Mouse (Mus musculus) yolk sac, embryonic 10.5 days (tissue): ENCODE results near the gene Rilp.
"Not testable (repeated sequence)": the region's sequence is repeated elsewhere in the genome, so short reads cannot be mapped to it uniquely, and the experiment has no call there.

Source experiments
- DNase-seq: peaks from one replicate; pipeline ENCODE4 v3.0.0-alpha.2; 2017; ENCODE audit warnings: low spot score

Rilp gene

DNA sequence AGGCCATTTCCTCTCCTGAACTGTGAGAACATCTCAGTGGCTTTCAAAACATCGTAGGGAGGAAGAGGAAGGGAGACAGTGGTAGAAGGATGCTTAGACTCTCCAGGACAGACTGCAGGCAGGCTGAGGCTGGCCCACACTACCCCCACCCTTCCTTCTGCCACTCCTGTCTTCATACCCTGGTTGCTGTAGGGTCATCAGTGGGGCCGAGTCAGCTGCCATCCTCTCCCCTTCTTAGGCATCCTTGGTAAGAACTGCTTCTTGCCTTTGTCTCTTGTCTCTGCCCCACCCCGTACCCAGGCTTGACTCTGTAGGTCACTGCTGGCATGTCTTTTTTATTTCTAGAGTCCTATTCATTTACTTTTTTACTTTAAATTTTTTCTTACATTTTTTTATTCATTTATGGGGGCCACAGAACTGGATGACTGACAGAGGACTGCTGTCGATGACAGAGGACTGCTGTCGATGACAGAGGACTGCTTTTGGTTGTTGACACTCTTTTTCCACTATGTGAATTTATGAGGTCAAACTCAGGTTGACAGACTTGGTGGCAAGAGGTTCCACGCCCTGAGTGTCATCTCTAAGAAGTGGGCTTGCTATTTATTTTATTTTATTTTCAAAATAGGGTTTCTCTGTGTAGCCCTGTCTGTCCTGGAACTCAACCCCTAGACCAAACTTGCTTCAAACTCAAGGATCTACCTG is 23.6 kb downstream of the Rilp start:
- DNase-seq: no peak

DNA sequence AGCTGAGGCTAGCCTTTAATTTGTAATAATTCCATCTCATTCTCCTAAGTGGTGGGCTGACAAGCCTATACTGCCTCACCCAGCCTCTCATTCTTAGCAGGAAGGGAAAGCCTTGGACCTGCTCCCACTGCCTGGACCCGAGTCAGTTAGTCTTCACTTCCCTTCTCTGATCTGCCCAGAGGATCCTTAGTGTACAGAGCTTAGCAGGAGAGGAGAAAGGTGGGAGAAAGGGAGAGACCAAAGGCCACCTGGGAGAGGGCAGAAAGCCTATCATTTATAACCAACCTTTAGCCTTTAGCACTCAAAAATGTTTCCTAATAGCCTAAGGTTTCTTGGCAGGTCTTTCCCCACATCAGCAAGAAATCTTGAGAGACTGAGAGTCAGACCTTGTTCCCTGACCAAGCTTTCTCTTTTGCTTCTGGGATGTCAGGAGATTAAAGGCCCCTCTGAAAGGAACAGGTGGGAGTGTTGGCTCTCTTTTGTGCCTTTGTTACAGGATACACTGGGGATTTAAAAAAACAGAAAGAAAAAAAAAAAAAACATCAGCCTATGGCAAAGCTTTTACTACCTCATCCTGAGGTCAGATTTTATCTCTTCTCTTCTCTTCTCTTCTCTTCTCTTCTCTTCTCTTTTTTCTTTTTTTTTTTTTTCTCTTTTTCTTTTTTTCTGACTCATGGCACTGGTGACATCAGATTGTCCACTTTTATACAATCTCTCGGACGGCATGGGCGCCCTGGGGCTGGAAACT is 24.6 kb downstream of the Rilp start:
- DNase-seq: peak; percentile 79

DNA sequence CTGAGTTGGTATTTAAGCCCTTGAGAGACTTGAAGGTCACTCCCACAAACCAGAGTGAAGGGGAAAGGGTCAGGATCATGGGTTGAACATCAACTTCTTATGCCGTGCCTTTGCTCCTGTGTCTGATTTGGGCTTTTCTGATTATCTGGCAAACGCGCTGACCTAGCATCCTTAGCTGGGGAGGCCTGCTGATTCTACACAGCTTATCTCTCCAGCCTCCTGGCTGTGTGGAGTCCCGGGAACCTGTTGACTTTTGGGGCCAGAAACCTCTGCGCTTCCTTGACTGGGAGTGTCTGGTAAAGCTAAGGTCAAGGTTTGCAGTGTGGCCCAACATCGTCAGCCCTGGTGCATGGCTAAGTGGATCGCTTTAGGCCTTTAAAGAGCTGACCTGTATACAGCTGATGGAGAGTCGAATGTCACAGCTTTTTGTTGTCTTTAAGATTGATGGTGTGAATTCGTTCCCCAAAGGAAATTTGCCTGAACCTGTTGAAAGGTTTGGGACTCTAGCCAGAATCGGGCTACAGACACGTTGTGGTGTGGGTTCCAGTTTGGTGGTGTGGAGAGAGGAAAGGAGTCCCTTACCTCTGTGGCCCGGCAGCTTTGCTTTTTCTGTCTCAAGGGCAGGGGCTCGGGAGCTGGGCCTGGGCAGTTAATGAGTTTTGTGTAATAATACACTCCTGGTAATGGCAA is 25.4 kb downstream of the Rilp start:
- DNase-seq: peak; percentile 89

DNA sequence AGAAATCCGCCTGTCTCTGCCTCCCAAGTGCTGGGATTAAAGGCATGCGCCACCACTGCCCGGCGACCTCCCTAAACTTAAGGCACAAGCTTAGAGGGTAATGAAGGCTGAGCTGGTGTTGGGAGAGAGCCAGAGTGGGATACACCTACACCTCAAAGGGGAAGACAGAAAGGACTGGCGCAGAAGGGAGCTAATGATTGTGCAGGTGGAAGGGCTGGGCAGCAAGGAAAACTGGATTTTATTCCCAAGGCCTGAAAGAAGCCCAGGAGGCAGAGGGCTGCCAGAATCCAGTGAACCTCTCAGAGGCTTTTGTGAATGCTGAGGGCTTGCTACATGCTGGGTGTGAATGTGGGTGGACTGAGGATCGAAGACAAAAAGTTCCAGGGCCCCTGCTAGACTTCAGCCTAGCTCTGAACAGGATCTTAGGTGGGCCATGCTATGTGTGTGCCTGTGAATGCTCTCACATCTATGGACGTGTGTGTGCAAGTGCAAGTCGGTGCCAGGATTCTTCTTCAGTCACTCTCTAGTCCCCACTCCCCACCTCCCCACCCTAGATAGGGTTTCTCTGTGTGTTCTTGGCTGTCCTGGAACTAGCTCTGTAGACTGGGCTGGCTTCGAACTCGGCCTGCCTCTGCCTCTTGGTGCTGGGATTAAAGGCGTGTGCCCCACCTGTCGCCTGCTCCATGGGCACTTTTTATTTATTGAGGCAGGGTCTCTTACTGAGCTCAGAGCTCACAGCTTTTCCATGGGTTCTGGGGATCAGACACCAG is 26.5 kb downstream of the Rilp start:
- DNase-seq: no peak

DNA sequence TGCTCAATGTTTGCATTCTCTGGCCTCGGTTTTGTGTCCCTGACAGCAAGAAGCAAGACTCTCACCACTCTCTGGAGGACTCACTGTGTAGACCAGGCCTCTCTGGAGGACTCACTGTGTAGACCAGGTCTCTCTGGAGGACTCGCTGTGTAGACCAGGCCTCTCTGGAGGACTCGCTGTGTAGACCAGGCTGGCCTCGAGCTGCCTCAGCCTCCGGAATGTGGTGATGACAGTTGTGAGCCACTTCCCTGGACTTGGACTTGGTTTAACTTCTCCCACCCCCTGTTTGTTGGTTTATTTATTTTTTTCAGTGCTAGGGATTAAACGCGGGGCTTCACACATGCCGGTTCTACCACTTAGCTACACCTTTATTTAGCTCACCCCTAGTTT is 27.1 kb downstream of the Rilp start:
- no peak for DNase-seq

DNA sequence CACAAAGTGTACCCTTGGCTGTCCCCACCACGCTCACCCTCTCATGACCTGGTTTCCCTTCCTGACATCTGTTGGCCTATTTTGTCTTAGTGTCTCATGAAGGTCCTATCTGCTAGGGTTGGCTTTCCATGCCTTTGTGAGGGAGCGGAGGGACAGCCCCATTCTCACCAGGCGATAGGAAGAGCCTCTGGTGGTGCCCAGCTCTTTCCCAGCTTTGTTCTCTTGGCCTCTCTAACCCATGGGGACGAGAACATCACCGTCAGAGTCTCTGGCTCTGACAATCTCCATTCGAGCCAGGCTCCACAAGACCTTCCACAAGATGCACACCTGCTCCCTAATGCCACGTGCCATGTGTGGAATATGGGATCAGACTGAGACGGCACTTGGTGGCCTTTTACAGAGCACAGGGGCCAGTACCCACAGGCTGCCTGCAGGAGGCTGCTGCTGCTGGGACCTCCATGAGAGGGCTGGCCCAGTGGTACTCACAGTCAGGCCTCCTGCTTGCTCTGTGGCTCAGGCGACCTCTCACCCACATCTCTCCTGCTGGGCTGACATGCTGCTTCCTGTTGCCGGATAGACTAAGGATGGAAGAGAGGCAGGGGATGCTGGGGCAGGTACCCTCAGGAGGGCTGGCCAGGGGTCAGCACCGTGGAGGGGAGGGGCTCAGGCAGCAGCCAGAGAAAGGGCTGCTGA is 27.7 kb downstream of the Rilp start:
- no peak for DNase-seq

DNA sequence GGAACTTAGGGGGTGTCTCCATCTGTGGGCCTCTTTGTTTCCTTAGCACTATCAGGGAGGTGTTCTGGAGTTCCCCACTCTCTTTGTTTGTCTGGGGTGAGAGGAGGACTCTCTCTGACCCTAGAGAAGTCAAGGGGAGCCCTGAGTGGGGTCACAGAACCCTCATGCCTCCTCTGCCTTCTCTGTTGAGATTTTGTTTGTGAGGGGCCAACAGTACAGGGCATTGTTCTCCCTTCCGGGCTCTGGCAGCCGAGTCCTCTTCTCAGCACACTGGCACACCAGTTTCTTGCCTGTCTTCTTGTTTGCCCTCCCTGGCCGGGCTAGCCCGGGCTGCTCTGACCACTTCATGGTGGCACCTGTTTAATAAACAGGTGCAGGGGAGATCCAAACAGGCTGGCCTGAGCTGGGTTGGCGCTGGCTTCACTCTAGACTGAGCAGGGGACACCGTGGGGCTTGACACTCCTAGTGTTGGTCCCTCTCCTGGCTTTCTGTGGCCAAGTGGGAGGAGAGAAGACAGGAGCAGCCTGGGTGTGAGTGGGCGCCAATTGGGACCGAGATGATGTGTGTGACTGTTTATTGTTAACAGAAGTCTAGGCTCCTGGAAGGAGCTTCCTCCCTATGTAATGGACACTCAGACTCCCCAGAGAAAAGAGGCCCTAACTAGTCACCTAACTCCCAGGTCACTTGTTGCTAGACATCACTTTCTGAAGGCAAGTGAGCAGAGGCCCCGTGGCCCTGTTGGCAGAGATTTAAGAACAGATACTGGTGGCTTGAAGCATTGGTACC is 28.5 kb downstream of the Rilp start:
- DNase-seq: no peak

DNA sequence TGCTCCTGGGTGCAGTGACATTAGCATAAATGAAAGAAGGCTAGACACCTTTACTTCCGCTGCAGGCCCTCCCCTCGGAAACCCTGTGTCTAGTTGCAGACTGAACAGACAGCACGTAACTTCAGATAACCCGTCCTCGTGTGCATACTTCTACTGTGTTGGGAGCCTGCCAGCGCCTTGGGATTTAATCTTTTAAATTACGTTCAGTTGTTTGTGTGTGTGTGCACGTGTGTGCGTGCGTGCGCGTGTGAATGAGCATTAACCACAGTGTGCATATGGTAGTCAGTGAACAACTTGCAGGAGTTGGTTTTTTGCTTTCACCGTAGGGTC is 29.0 kb downstream of the Rilp start:
- DNase-seq: no peak

DNA sequence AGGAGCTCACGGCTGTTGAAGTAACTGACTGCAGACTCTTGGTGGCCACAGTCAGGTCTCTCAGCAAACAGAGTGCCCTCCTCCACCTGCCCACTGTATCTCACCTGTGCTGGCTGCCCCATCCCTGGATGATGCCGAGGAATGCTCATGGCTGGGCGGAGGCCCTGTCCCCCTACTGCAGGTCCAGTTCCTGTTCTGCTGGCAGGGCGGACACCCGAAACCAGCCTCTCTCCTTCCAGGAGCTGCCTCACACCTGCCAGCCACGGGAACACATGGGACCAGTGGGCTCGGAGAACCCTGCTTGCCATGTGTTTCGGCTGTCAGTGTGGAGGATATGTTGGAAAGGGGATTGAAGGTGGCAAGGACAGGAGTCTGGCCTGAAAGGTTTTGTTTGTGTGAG is 30.3 kb downstream of the Rilp start:
- no peak for DNase-seq

DNA sequence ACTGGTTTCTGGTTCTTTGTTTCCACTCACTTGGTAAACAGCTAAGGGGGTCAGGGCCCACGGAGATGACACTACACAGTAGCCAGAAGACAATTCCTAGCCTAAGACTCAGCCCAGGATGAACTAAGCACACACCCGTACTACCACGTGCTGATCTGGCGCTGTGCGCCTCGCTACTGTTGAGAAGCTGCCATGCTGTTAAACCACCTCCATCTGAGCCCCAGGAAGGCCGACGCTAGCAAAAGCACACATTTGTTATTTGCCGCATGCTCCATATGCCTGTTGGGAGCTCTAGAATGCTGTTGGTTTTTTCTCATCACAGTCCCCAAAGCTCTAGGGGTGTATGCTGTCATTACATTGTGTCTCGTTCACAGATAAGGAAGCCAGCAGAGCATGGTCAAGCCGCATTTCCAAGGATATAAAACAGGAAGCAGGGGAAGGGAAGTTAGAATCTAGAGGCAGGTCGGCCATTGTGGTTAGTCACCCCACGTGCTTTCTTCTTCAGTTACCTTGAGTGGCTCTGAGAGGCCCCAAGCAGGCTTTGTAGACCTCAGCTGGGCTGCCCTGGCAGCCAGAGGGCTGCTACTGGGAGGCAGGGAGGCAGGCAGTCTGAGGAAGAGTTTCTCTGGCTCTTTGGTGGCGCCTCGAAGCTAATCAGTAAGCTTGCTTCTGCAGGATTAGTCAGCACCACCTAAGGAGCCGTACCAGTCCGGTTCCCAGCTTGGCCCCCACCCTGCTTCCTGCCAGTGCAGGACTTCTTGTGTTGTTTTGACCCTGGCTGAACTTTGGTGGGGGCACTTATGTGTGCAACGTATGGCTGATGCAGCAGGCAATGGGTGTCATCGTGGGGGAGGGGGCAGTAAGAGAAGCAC is 31.1 kb downstream of the Rilp start:
- DNase-seq: peak; percentile 54

DNA sequence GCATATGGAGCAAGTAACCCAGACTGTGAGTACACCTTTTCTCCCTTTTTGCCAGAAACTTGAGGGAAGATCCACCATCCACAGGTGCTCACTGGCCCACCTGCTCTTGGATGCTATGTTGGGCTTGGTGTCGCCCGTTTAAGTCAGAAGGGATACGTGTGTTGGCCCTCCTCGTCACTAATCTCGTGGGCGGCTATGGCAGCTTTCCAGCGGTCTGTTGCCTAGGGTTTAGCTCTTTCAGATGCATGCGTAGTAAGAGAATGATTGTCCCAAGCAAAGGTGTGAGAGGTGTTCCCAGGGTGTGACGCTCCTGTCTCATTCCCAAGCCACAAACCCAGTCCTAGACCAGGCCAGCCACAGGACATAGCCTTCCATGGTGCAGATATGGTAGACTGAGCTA is 34.8 kb downstream of the Rilp start:
- no peak for DNase-seq

DNA sequence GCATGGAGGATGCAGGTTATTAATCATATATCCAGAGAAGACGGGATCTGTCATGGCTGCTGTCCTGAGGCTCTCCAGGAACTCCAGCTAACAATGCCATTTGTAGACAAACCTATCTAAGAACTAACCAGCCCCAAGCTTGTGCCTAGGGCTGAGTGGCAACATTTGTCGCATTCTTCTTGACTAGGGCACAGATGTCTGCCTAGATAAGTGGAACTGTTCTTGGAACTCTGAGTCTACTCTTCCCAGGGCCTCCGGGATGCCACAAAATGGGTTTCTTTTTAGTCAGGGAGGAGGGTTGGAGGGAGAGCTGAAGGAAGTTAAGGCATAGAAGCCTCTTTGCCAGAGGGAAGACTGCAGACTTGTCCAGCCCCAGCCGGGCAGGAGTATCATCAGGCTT is 36.2 kb downstream of the Rilp start:
- no peak for DNase-seq

DNA sequence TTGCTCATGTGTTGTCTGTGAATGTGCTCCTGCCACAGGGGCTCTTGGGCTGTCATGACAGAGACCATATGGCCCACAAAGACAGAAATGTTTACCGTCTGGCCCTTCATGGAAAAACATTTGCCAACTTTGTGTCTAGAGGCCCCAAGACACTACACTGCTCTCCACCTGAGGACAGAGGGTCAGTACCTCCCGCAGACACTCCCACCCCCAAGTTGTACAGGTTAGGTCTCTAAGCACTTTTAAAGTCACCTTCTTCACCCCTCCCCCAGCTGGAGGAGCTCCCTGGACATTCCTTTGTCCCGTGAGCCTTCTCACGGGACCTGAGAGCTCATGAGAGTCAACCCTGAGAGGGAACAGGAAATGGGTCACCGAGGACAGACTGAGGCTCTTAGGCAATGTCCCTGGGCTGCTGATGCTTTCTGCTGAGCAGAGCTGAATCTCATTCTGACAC is 39.8 kb downstream of the Rilp start:
- DNase-seq: peak; percentile 91

DNA sequence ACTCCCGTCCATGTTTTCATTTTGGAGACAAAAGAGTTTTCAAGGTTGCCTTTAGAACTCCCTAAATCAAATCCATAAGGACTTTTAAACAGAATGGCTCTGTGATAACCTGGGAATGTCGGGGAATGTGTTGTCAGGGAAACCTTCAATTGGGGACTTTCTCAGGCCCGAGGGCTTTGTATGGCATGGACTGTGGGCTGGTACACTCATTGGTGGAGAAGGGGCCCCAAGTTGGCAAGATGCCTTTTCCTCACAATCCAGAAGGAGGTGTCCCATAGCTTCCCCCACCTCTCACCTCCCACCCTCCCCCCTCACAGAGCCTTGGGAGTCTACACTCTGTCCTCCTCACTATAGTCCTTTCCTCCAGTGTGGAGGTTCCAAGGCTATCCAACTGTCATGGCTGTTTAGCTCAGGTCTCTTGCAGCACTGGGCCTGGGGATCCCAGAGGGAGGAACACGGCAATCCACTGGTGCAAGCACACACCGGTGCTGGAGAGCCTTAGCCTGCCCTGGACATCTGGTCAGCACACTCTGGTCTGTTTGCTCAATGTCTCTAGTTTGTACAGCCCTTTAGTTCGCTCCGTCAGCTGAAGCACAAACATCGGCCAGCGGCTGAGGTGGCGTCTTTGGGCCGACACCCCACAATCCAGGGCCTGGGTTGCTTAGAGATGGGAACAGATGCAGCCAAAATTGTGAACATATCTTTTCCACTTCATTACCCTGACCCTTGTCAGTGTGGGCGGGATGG is 40.5 kb downstream of the Rilp start:
- peak; percentile 60 for DNase-seq

DNA sequence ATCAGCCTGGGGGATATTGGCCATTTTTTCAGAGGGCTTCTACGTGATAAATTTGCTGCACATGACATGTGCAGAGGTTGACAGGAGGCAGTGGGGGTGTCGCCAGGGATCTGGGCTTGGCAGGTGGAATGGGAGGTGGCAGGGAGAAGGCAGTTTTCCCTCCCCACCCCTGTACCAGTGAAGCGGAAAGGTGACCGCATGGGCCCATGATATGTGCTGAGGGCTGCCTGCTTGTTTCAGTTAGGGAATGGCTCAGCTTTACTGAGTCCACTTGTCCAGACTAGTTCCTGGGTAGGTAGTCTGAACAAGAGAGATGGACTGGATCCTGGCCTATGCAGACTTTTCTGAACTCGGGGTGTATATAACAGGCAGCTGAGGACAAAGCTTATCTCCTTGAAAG is 41.4 kb downstream of the Rilp start:
- DNase-seq: no peak

DNA sequence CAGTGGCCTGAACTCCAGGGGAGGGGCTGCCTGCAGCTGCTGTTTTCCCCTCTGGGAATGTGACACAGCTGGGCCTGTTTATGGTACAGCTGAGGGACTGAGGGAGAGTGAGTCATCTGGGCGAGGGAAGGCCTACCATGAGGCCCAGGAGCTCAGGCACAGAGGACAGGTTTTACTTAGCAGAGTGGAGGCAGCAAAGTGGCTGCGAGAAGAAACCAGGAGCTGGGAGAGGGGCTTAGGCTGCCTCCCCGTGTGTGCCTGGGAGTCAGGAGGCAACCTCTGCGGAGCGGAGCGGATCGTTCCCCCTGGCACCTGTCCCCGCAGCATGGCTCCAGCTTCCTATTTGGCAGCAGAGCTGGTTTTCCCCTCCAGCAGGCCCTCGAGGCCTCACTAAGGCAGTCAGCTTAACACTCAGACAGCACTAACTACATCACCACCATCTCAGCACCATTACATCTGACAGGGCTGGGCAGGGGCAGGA is 42.1 kb downstream of the Rilp start:
- DNase-seq: no peak

DNA sequence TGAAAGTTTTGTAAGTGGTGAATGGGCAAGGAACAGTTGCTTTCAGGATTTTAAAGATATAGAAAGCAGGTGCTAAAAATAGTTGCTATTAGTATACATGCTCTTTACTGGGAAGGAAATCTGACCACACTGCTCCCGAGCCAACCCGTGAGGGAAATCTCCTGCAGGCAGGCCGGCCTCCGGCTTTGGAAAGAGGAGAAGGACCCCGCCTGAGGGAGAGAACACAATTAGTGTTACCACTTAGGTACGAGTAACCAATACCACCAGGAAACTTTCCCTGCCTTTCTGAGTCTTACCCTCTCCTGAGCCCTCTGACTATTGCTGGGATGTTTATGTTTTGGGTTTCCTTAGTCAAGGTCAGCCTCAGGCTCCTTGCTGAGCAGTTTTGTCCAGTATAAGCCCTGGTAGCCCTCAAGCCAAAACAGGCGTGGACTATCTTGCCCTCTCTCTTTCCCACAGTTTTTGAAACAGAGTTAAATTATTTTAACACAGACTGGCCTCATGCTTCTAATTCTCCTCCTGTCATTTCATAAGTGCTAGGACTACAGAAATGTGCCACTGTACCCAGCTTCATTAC is 43.1 kb downstream of the Rilp start:
- DNase-seq: no peak

DNA sequence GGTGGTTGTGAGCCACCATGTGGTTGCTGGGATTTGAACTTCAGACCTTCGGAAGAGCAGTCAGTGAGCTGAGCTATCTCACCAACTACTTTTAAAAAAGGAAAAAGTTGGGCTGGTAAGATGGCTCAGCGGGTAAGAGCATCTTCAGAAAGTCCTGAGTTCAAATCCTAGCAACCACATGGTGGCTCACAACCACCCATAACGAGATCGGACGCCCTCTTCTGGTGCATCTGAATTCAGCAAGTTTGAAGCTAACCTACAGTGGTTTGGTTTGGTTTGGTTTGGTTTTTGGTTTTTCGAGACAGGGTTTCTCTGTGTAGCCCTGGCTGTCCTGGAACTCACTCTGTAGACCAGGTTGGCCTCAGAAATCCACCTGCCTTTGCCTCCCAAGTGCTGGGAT is 46.1 kb downstream of the Rilp start:
- not testable (repeated sequence) for DNase-seq

DNA sequence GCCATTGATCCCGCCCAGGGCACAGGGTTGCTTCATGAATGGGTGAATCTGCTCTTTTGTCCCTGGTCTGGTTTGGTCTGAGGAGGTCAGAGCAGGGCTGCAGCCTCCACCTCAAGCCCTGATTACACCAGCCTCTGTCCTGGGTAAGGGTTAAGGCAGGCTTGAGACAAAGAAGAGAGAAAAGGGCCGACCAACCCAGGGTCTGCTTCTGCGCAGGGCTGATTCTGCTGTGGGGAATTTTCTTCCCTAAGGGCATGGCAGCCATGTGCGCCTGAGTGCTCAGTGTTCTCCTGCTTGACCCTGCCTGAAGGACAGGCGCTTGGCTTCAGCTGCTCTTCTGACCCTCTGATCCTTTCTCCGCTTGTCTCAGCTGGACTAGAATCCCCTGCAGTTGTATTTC is 47.2 kb downstream of the Rilp start:
- no peak for DNase-seq
